Mouse (Mus musculus): ENCODE results near the gene Gnb3. TPM values are rescaled to one million over a fixed set of nuclear protein-coding genes. Genes with fewer than 3 reads are reported as not detected.
"Not testable (repeated sequence)": the region's sequence is repeated elsewhere in the genome, so short reads cannot be mapped to it uniquely, and the experiment has no call there.

Gnb3 gene
- total RNA-seq, 1 experiment from 2014 or later, result not detected

DNA sequence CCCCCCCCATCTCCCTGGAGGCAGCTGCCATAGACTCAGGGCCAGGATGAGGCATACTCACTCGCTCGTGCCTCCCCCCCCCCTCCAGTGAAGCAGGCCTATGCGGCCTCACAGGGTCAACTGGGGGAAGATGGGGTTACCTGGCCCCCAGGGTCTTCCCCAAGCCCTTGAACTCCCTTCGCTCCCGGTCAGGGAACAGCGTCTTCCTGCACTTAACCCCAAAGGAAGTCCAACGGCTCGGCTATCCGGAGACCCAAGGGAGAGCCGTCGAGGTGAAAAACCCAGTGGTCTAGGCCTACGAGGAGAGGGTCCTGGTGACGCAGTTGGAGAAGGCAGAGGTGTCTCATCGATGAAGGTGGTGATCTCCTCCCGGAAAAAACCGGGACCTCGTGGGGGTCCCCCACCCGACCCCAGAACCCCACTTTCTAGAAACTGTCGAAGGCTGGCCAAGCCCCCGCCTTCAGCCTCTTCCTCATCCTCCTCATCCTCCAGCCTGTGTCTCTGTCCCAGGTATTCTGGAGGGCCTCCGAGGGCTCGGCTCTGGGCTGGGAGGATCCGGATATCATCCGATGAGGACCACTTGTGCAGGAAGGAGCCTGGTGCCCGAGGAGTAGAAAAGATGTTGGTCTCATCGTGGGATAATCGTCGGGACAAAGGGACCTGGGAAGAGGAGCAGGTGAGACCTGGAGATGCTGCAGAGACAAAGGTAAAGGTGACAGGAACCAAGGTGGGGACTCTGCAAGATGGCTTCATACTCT, 18.7 kb upstream of the Gnb3 start:
- no peak for ATAC-seq (replicated peaks; ENCODE audit: low read depth, poor library complexity, severe bottlenecking)

DNA sequence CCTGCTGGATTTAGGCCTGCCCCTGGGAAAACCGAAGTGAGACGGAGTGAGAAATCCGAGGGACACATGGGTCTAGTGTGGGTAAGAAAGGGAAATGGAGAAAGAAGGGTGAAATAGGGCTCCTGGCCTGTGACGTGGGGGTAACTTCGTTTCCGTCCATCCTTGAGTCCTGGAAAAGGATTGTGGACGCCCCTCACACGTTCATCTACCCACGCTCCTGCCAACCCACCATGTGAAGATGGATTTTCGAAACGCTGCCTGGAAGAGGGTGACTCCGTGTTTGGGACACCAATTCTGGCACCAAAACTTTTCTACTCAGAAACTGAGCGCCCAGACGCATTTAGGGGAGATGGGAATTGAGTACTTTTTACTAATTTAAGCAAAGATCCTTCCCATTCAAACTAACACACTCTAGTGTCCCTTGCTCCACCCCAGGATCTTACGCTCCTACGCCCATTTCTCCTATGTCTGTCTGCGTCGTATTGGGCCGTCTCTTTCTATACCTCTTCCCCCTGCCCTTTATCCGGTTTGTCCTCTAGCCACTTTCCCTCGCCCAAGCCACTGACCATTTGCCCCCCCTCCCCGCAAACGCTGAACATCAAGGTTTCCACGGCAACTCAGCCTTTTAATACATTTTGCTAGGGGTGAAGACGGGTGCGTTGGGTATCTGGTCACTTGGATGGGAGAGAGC, 17.9 kb upstream of the Gnb3 start:
- ATAC-seq (replicated peaks; ENCODE audit: low read depth, poor library complexity, severe bottlenecking), result no peak

DNA sequence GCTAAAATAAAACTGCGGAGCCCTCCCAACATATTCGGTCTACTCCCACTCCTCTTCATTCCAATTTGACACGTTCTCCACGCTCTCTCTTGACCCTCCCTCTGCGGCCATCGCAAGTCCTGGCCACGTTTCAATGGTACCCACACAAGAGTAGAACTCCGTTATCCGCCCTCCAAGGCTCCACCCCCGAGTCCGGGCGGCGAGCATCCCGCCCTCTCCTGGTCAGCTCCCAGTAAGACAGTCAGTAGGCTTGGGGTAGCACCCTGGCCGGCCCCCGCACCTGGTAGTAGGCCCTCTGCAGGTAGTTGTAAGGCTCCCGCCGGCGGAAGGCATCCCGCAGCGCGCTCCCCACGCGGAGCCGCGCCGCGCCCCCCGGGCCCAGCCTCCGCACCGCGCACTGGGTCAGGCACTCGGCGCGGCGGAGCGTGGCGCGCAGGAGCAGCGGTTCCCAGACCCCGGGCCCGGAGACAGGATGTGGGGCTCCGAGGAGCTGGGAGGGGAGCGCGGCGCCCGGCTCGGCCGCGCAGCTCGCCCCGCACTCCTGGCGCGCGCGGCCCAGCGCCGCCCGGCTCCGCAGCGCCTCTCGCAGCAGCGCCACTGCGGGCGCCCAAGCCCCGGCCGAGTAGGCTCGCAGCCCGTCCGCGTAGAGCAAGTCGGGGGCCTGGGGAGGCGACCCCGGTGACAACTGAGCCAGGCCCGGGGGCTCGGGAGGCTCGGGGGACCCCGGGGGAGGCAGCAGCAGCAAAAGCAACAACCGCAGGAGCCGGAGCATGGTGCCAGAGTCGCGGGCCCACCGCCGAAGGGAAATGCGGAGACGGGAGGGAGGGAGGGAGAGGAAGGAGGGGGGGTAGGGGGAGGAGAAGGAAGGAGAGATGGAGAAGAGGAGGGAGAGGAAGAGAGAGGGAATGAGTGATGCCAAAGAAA, 17.1 kb upstream of the Gnb3 start, which contains the start of gene P3h3:
P3h3 (minus strand) TSS at position 837 of the 924 bp plus-strand sequence.
- peak; percentile 82 for ATAC-seq (replicated peaks; ENCODE audit: low read depth, poor library complexity, severe bottlenecking)

DNA sequence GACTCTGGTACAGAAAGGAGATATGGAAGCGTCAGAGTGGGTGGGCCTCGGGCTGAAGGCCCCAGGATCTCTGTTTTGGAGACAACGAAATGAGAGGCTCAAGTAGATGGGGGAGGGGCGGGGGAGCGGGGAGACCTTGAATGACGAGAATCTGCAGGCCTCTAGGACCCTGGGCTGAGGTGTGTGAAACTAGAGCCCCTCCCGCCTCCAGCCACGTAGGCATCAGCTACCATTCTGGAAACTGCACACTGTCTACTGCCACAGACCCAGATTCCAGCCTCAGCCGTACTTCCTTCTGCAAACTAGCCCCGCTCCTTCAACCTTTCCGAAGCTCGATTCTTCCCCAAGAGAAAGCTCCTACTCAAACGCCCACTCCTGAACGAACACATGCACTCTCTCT, 16.2 kb upstream of the Gnb3 start:
- ATAC-seq (replicated peaks; ENCODE audit: low read depth, poor library complexity, severe bottlenecking), result no peak

DNA sequence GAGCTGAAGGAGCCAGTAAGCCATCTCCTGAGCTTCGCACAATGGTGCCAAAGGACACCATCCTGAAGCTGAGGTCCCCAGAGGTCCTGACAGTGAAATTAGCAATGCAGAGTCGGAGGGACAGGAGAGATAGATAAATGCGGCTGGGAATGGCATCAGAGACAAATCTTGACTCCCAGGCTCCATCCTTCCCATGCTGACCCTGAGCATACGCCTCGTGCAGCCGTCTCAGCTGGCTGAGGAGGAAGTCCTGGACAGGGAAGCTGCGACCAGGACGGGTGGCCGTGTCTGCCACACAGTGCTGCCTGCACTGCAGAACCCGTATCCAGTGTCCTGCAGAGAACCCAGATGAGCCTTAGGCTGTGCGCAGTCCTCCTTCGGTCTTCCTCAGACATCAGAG, 14.6 kb upstream of the Gnb3 start:
- no peak for ATAC-seq (replicated peaks; ENCODE audit: low read depth, poor library complexity, severe bottlenecking)

DNA sequence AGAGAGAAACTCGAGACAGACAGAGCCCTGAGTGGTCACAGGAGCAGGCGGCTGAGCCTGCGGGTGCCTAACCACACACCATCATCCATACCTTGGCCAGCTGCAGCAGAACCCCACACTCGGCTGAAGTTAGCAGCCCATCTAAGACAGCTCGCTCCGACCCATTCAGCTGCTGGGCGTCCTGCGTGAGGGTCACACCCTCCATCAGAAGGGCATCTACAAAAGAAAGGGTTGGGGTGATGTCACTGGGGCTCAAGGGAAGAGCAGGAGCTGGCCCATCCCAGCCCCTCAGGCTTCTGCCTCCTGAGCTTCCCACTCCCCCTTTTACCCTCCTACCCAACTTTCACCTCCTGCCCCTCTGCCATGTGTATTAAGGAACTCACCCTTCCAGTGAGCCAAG, 10.5 kb upstream of the Gnb3 start:
- no peak for ATAC-seq (replicated peaks; ENCODE audit: low read depth, poor library complexity, severe bottlenecking)

DNA sequence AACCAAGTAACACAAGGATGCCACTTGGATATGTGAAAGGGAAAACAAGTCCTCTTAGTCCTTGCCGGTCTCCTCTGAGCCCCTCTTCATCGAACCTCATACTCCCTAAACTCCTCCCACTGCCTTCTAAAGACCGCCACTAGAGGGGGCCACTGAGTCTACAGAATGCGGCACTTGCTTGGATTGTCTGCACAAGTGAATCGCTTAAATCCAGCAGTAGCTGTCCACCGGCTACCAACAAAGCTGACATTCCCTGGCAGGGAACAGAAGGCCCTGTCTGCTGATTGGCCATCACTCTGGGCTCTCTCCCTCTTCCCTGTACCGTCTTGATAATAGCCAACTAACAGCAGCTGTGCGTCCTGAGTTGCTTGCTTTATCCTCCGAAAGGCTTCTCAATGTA, 7.2 kb upstream of the Gnb3 start:
- ATAC-seq (replicated peaks; ENCODE audit: low read depth, poor library complexity, severe bottlenecking), result peak; percentile 97

DNA sequence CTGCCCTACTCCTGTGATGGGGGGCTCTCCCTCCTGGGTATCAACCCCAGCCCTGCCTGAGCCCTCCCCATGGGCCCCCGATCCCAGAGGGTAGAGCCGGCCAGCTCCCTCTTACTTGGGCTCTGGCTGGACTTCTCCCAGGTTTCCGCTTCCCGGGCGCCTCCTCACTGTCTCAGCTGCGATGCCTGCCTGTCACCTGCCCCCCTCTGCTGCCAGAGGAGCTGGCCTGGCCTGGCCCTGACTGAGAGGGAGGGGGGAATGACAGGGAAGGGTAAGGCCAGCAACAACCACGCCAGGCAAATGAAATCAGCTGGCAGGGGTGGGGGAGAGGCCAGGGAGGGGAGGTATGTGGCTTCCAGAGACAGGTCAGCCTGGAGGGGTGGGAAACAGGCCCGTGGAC, 270 bp downstream of the Gnb3 start:
- ATAC-seq (replicated peaks; ENCODE audit: low read depth, poor library complexity, severe bottlenecking), result no peak; the same call in 1 of the 2 replicates

DNA sequence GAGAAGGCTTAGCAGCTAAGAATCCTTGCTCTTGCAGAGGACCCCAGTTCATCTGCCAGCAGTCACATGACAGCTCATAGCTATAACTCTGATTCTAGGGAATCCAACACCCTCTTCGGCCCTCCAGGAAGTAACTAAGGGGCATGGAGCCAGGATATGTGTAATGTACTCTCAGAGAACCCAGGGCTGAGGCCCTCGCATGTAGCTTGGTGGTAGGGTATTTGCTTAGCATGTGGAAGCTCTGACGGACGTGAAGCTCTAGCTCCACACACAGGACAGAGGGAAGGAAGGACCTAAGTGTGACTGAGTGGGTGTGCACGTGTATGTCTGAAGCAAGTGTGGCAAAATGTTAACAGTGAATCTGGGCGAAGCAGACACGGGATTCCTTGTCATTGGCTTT, 3.7 kb downstream of the Gnb3 start:
- ATAC-seq (replicated peaks; ENCODE audit: low read depth, poor library complexity, severe bottlenecking), result no peak

DNA sequence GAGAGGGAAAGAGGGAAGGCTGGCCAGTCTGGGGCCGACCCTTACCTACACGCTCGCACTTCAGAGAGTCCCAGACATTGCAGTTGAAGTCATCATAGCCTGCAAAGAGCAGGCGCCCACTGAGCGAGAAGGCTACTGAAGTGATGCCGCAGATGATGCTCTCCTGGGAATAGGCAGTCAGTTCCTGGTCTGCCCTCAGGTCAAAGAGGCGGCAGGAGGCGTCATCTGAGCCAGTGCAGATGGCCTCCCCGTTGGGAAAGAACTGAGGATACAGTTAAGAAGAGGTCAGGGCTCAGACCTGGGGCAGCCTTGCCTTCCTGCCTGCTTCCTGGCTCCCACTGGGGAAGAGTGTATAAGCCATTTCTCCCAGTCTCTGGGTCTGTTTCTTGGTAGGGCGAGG, 4.5 kb downstream of the Gnb3 start:
- ATAC-seq (replicated peaks; ENCODE audit: low read depth, poor library complexity, severe bottlenecking), result no peak

DNA sequence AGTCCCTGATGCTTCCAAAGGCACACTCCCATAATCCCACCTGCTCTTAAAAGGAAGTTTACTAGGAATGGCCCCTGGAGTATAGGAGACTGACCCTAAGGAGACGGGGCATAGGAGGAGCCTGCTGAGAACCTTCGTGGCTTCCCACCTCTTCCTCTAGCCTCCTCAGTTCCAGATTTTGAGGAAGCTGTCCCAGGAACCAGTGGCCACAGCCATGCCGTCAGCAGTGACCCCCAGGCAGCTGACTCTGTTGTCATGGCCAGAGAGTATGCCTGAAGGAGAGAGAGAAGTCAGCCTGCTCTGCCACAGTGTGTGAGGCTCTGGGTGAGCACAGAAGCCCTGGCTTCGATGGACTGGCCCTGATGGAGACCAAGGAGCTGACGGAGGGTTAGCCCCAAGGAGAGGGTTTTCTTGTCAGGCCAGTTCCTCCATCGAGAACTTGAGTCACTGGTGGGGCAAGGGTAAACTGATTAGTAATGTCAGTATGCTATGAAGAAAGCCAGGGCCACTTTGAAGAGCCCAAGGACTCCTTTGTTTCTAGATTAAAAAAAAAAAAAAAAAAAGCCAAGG, 5.5 kb downstream of the Gnb3 start:
- ATAC-seq (replicated peaks; ENCODE audit: low read depth, poor library complexity, severe bottlenecking), result no peak

DNA sequence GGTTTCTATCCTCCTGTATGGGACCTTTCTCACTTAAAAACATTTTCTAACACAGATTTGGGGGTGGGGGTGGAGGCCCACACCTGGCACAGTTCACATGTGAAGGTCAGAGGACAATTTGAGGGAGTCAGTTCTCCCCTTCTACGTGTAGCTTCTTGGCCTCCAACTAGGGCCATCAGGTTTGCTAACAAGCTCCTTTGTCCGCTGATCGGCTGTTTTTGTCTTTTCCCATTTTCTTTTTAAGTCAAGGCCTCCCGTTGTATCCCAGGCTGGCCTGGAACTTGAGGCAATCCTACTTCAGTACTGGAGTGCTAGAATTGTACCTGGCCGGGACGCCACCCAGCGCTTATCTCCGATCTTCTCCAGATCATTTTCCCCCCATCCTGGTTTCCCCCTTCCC, 8.4 kb downstream of the Gnb3 start:
- no peak for ATAC-seq (replicated peaks; ENCODE audit: low read depth, poor library complexity, severe bottlenecking)

DNA sequence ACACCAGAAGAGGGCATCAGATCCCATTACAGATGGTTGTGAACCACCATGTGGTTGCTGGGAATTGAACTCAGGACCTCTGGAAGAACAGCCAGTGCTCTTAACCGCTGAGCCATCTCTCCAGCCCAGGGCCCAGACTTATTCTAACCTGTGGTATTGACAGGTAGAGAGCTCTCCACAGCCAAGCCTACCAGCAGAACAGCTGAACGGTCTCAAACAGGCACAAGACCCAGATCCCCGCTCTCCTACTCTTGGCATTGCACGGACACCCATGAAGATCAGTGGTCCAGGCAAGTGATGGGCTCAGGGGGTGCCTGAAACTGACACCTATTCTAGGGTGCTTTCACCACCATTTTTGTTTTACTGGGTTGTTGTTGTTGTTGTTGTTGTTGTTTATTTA, 8.9 kb downstream of the Gnb3 start:
- ATAC-seq (replicated peaks; ENCODE audit: low read depth, poor library complexity, severe bottlenecking), result not testable (repeated sequence)

DNA sequence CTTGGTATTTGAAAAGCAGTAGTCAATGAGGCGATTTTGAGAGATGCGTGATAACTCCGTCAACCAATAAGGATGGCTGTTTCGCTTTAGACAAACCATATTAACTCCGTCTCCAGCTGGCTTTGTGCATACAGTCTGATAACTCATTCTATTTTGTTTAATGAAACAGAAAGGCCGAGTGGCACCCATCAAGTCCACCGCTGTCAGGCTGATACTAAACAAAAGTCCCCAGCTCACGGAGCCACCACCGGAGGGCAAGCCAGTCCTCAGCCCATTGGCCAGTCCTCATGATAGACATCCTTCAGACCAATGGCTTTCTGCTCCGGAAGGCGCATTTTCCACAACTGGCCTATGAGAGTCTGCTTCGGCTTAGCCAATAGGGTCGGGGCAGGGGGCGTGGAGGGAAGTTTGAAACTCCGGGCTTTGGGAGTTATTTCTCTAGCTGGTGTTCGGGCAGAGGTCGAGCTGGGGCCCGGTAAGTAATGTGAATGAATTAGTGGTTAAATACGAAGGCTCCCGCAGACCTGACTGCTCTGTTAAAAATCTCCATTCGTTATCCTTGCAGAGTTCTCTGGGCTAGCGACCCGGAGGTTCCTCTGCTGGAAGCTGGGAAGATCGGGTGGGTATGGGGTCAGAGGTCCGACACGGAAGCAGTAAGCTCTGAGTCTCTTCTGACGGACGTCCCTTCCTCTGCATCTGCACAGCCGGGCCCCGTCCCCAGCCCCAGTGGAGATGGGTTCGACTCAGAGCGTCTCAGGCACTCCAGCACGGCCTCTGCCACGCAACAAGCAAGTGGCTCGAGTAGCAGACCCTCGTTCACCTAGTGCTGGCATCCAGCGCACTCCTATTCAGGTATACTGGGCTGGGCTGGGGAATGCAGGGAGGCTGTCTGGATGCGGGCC, 10.0 kb downstream of the Gnb3 start:
- peak; percentile 61 for ATAC-seq (replicated peaks; ENCODE audit: low read depth, poor library complexity, severe bottlenecking)

DNA sequence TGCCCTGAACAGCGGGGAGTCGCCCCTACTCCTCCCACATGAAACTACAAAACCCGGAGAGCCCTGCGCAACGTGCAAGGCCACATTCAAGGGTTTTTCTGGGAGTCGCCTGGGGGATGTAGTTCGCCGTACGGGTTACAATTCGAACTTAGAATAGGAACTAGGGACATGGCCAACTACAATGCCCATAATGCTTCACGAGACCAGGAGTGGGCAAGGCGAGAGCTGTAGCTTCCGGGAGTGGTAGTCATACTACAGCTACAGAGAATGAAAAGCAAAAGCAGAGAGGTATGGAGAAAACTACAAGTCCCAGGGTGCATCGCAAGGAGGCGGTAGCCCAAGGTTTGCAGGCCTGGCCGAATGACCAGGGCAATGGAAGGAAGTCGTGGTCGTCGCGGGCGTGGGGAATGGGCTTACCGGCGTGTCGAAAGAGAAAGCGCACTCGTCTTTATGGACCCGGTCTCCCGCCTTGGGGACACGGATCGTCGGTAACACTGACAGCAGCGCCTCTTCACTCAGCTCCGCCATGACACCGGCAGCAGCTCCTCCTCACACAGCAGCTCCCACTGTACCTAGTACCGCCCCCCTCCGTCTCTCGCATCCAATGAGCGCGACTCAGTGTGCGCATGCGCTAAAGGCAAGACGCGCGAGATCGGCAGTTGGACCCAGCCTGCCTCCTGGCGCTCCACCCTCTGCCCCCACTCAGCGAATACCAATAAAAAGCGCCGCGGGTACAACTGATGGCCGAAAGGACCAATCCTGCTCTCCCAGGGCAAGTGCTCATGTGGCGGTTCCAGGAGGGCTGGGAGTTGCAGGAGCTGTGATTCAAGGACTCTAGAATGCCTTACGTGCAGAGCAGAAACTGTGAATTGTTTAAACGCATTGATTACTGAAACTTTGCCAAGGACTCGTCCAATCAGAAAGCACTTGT, 10.9 kb downstream of the Gnb3 start, which contains the start of the genes Usp5 and Cdca3:
Usp5 (minus strand) TSS at position 617 of the 931 bp plus-strand sequence.
Cdca3 (plus strand) TSS at position 680 of the 931 bp plus-strand sequence.
- peak; percentile 75 for ATAC-seq (replicated peaks; ENCODE audit: low read depth, poor library complexity, severe bottlenecking)

DNA sequence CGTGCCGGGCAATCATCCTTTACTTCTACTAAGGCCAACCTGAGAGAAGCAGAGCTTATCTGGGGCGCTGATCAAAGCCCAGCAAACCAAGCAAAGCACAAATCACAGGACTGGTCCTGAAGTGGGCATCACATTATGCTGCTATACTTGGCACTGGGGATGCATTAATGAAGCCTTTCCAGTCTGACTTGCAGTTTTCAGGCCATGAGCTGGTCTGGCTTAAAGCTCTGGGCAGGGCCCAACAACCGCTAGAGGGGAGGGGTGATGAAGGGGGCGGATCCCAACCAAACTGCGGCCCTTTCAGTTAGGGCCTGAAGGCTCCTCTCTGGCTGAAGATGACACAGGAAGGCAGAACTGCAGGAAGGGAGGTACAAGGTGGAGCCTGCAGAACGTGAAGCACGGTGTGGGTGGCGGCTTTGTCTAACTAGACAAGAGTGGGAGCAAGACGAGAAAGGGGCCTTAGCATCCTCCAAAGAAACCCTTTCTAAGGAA, 11.9 kb downstream of the Gnb3 start:
- peak; percentile 34 for ATAC-seq (replicated peaks; ENCODE audit: low read depth, poor library complexity, severe bottlenecking)

DNA sequence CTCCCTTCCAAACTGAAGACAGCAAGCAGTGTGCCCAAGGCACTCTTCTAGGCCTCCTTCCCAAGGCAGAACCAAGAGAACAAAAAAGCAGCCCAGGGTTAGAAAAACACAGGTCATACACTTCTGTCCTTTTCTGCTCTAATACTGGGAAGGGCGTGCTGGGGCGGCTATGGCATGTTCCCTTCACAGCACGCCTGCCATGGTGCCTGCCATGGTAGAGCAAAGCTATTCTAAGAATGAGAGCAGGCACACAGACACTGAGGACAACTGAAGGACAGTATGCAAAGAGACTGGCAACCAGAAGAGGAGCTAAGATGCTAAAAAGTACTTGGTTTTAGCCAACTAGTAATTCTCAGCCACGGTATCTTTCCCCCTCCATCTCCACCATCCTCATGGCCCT, 18.0 kb downstream of the Gnb3 start:
- no peak for ATAC-seq (replicated peaks; ENCODE audit: low read depth, poor library complexity, severe bottlenecking)

DNA sequence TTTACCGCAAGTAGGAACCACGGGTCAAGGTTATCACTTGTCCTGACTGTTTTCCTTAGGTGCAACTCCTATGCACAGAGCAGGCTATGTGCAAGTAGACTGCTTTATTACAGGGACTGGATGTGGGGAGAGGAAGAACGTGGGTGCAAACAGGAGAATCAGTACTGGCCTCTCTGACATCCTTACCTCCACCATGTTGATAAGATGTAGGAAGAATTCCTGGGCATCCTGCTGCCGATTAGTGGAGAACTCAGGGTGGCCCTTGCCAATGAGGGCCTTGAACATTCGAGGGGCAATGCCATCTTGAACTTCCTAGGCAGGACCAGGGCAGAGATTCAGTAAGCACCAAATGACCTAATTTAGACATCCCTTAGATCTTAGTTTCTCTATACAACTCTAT, 19.2 kb downstream of the Gnb3 start:
- no peak for ATAC-seq (replicated peaks; ENCODE audit: low read depth, poor library complexity, severe bottlenecking)

Data from common myeloid progenitor, adult 5-6 weeks (primary cell).